Mouse (Mus musculus): ENCODE measurements around the gene Tnrc6c. TPM values are rescaled to one million over a fixed set of nuclear protein-coding genes. Genes with fewer than 3 reads are reported as not detected.

Gene Tnrc6c
- 16.4 and 16.9 TPM in 2 replicates for polyA plus RNA-seq (2012; ENCODE audit: insufficient read depth, insufficient read length, missing spikeins)

DNA sequence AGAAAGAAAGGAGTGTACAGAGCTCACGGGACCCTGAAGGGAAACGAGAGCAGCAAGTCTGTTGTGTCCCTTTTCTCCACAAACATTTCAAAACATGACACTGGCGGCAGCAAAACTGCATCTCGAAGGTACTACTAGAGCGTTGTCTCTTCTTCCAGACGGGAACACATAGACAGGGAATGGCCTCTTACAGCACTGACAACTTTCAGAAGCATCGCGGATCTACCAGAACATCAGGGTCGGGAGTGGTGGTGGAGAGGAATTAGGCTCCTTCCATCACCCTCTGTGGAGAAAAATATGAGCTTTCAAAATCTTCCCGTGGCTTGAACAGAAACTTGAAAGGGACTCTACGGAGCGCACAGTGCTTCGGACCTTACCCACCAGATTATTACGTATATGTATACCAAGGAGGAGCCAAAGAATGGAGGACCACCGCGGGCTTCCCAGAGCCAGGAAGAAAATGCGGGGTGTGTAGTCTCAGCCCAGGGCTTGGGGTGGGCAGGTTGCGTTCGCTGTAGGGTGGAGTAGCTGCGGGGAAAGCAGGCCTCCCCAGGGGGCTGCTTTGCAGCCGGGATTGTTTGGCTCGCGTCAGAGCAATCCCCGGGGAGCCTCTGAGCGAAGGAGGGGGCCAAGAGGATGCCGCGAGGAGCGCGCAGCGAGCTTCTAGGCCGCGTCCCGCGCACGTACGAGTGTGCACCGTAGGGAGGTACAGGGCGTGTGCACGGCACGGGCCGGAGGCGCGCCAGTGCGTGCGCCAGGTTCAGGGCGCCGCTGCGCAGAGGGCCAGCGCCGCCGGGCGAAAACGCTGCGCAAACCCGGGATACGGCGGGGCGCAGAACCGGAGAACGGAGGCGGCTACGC, at the start of gene Tnrc6c:
Gene Tnrc6c, plus strand, starts transcription at position 799 of the 861 bp plus-strand sequence.
- Histone ChIP-seq H3K27ac (ENCODE audit: insufficient read depth, low read depth, low read length) (peak within 1 kb of the TSS; percentile 59), H3K4me3 (ENCODE audit: insufficient read depth, low read length) (peak within 1 kb of the TSS; percentile 94), H3K4me1 (ENCODE audit: control insufficient read depth, insufficient read depth, low read length) (peaks cover 12% of the 10 kb centered on the region)
- TF ChIP-seq POLR2A (IDR thresholded peaks at IDR 0.05; ENCODE audit: borderline replicate concordance, low read depth, low read length) (no peak), CTCF (IDR thresholded peaks at IDR 0.05; ENCODE audit: low read depth, low read length) (no peak)

- no peak overlapping the region for H3K4me3 ChIP-seq (ENCODE audit: insufficient read depth, low read length)
- no peak overlapping the region for H3K27ac ChIP-seq (ENCODE audit: insufficient read depth, low read depth, low read length)
- TF ChIP-seq POLR2A (IDR thresholded peaks at IDR 0.05; ENCODE audit: borderline replicate concordance, low read depth, low read length) (no peak), CTCF (IDR thresholded peaks at IDR 0.05; ENCODE audit: low read depth, low read length) (no peak)
- H3K4me1 ChIP-seq (ENCODE audit: control insufficient read depth, insufficient read depth, low read length) = peaks cover 8% of the 10 kb centered on the region
Observed at GRCm38 (mm10) chr11:117606137-117606536, 48.0 kb upstream of the Tnrc6c start.

DNA sequence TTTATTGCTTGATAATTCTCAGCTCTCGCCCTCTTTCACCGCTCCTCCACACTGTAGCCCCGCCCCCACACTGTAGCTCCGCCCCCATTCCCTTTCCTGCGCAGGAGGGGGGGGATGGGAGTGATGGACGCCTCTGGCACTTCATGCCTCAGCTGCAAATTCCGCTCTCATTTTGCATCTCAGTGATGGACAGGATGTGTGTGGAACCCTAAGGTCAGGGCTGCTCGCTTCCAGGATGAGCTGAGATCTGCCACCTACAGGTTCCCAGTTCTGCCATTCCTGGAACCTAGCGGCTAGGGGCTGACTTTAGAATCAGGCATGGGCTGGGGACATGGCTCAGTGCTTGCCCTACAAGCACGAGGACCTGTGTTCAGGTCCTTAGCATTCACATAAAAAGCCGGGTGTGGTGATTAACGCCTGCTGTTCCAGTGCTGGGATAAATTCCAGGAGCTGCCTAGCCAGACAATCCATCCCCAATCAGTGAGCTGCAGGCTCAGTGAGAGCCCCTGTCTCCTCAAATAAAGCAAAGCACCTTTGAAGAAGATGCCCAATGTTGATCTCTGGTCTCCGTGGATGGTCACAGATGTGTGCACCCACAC, 47.4 kb upstream of the Tnrc6c start:
- TF ChIP-seq CTCF (IDR thresholded peaks at IDR 0.05; ENCODE audit: low read depth, low read length) (no peak), POLR2A (IDR thresholded peaks at IDR 0.05; ENCODE audit: borderline replicate concordance, low read depth, low read length) (no peak)
- Histone ChIP-seq H3K4me3 (ENCODE audit: insufficient read depth, low read length) (no peak overlapping the region), H3K4me1 (ENCODE audit: control insufficient read depth, insufficient read depth, low read length) (peaks cover 10% of the 10 kb centered on the region), H3K27ac (ENCODE audit: insufficient read depth, low read depth, low read length) (no peak overlapping the region)

GRCm38 (mm10) chr11:117608141-117608789, 45.8 kb upstream of the Tnrc6c start:
- H3K4me1 ChIP-seq (ENCODE audit: control insufficient read depth, insufficient read depth, low read length) = peaks cover 10% of the 10 kb centered on the region
- H3K4me3 ChIP-seq (ENCODE audit: insufficient read depth, low read length) = no peak overlapping the region
- no peak for TF ChIP-seq POLR2A (IDR thresholded peaks at IDR 0.05; ENCODE audit: borderline replicate concordance, low read depth, low read length)
- no peak for TF ChIP-seq CTCF (IDR thresholded peaks at IDR 0.05; ENCODE audit: low read depth, low read length)
- H3K27ac ChIP-seq (ENCODE audit: insufficient read depth, low read depth, low read length) = no peak overlapping the region

- no peak overlapping the region for H3K4me3 ChIP-seq (ENCODE audit: insufficient read depth, low read length)
- TF ChIP-seq CTCF (IDR thresholded peaks at IDR 0.05; ENCODE audit: low read depth, low read length) (no peak), POLR2A (IDR thresholded peaks at IDR 0.05; ENCODE audit: borderline replicate concordance, low read depth, low read length) (no peak)
- peaks cover 10% of the 10 kb centered on the region for H3K4me1 ChIP-seq (ENCODE audit: control insufficient read depth, insufficient read depth, low read length)
- H3K27ac ChIP-seq (ENCODE audit: insufficient read depth, low read depth, low read length) = no peak overlapping the region
Observed at GRCm38 (mm10) chr11:117608976-117609375, 45.1 kb upstream of the Tnrc6c start.

- Histone ChIP-seq H3K27ac (ENCODE audit: insufficient read depth, low read depth, low read length) (no peak overlapping the region), H3K4me1 (ENCODE audit: control insufficient read depth, insufficient read depth, low read length) (peaks cover 10% of the 10 kb centered on the region), H3K4me3 (ENCODE audit: insufficient read depth, low read length) (peak overlapping the region; percentile 38; the same call in 1 of the 2 replicates)
- TF ChIP-seq CTCF (IDR thresholded peaks at IDR 0.05; ENCODE audit: low read depth, low read length) = no peak
- TF ChIP-seq POLR2A (IDR thresholded peaks at IDR 0.05; ENCODE audit: borderline replicate concordance, low read depth, low read length) = no peak
Observed at GRCm38 (mm10) chr11:117610589-117610988, 43.5 kb upstream of the Tnrc6c start.

DNA sequence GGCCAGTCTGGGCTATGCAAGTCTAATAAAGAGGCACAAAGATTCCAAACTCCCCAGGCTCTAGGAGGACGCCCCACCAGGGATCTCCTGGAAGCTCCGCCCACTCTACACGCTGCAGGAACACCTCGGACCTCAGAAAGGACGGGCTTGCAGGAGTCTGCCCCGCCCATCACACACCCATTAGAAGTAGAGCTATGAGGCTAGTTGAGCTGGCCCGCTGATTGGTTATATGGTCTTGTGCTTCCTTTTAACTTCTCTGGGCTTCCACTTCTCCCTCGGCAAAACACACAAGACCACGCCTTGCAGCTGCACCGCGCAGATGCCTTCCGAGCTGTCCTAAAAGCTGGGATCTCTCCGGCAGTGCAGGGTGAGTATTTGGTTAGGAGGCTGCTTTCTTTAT, 43.0 kb upstream of the Tnrc6c start:
- no peak overlapping the region for H3K27ac ChIP-seq (ENCODE audit: insufficient read depth, low read depth, low read length)
- H3K4me1 ChIP-seq (ENCODE audit: control insufficient read depth, insufficient read depth, low read length) = peaks cover 10% of the 10 kb centered on the region
- TF ChIP-seq POLR2A (IDR thresholded peaks at IDR 0.05; ENCODE audit: borderline replicate concordance, low read depth, low read length) (no peak), CTCF (IDR thresholded peaks at IDR 0.05; ENCODE audit: low read depth, low read length) (no peak)
- peak overlapping the region; percentile 38 for H3K4me3 ChIP-seq (ENCODE audit: insufficient read depth, low read length)

DNA sequence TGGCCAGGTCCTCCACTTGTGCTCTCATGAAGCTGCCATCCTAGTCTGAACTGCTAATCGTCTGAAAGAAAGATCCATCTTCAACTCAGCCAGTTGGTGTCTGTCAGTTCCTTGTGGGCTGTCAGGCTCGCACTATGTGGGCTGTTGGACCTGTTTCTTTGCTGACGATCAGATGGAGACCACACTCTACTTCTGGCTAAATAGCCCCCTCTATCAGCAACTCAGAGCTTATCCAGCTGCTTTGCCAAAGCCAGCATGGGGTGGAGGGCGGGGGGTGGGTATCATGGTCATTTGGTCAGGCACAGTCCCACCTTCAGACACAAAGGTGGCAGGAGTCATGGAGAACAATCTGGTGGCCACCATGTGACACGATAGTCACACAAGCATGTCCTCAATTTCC, 42.2 kb upstream of the Tnrc6c start:
- no peak overlapping the region for H3K4me3 ChIP-seq (ENCODE audit: insufficient read depth, low read length)
- H3K27ac ChIP-seq (ENCODE audit: insufficient read depth, low read depth, low read length) = no peak overlapping the region
- H3K4me1 ChIP-seq (ENCODE audit: control insufficient read depth, insufficient read depth, low read length) = peaks cover 10% of the 10 kb centered on the region
- TF ChIP-seq POLR2A (IDR thresholded peaks at IDR 0.05; ENCODE audit: borderline replicate concordance, low read depth, low read length) (no peak), CTCF (IDR thresholded peaks at IDR 0.05; ENCODE audit: low read depth, low read length) (no peak)

DNA sequence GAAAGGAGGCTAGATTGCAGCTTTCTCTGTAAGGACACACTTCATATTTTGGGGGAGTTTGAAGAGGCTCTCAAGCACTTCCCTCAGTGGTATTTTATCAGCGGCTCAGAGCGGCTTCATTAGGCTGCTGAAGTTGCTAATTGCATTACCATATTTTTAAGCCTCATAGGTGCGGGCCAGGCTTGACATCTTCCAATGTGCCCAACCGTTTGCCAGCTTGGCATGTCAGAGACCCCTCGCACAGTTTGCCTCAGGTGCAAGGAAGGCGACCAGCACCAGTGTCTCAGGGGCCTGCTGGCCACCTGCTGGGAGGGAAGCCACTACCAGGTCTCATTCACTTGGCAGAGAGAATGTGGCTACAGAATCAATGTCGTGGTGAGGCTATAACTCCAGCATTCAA, 41.2 kb upstream of the Tnrc6c start:
- no peak overlapping the region for H3K27ac ChIP-seq (ENCODE audit: insufficient read depth, low read depth, low read length)
- TF ChIP-seq CTCF (IDR thresholded peaks at IDR 0.05; ENCODE audit: low read depth, low read length) = no peak
- TF ChIP-seq POLR2A (IDR thresholded peaks at IDR 0.05; ENCODE audit: borderline replicate concordance, low read depth, low read length) = no peak
- H3K4me3 ChIP-seq (ENCODE audit: insufficient read depth, low read length) = no peak overlapping the region
- H3K4me1 ChIP-seq (ENCODE audit: control insufficient read depth, insufficient read depth, low read length) = peaks cover 10% of the 10 kb centered on the region

All from bone marrow macrophage, adult 2 months (primary cell).